Mouse (Mus musculus) forebrain, postnatal 0 days (tissue): ENCODE data around the gene Oprd1. TPM values are rescaled to one million over a fixed set of nuclear protein-coding genes. Genes with fewer than 3 reads are reported as not detected.

Experiments used
- ATAC-seq: fragments of 200-750 bp; cut with Nextera tagmentation; 2 replicates; pipeline ENCODE4 v1.8.0; 2017; ENCODE audit warnings: mild to moderate bottlenecking, moderate library complexity
- DNase-seq: peaks from one replicate; pipeline ENCODE4 v3.0.0-alpha.2; 2015
- H3K27ac ChIP-seq: fragments of 300-500 bp; sonication (generic); 2 replicates; pipeline ENCODE4 v1.5.1; 2014; ENCODE audit warnings: low read depth, mild to moderate bottlenecking, antibody characterized with exemption, low read length, moderate library complexity, mixed read lengths
- H3K27me3 ChIP-seq: fragments of 300-500 bp; sonication (generic); 2 replicates; pipeline ENCODE4 v1.6.1; 2014; ENCODE audit warnings: mild to moderate bottlenecking, low read length, mixed read lengths; ENCODE audit not compliant: insufficient read depth
- H3K36me3 ChIP-seq: fragments of 300-500 bp; sonication (generic); 2 replicates; pipeline ENCODE4 v1.6.1; 2014; ENCODE audit warnings: mild to moderate bottlenecking, moderate library complexity; ENCODE audit not compliant: insufficient read depth
- H3K4me1 ChIP-seq: fragments of 300-500 bp; sonication (generic); 2 replicates; pipeline ENCODE4 v1.6.1; 2014; ENCODE audit warnings: antibody characterized with exemption; ENCODE audit not compliant: insufficient read depth
- H3K4me2 ChIP-seq: fragments of 300-500 bp; sonication (generic); 2 replicates; pipeline ENCODE4 v1.6.1; 2014; ENCODE audit warnings: low read depth, mild to moderate bottlenecking, moderate library complexity
- H3K4me3 ChIP-seq: fragments of 300-500 bp; sonication (generic); 2 replicates; pipeline ENCODE4 v1.5.1; 2014; ENCODE audit warnings: low read depth, low read length, mixed read lengths
- H3K9ac ChIP-seq: fragments of 300-500 bp; sonication (generic); 2 replicates; pipeline ENCODE4 v1.6.1; 2014; ENCODE audit warnings: mild to moderate bottlenecking
- H3K9me3 ChIP-seq: fragments of 300-500 bp; sonication (generic); 2 replicates; pipeline ENCODE4 v1.6.1; 2016; ENCODE audit warnings: low read length
- CTCF ChIP-seq: sonication (generic); IDR thresholded peaks from 2 replicates; pipeline ENCODE4 v1.5.1; 2016; ENCODE audit warnings: antibody characterized with exemption, control low read depth, low read depth
- WGBS: fragments of 180-500 bp; shearing (Covaris S2); extraction: QIAGEN DNeasy Blood & Tissue Kit; methylation state at CpG from one replicate; pipeline ENCODE4 v1.1.7; 2014; 5-methylcytosine and 5-hydroxymethylcytosine counted together
- polyA plus RNA-seq: library from polyadenylated mRNA; unstranded; fragments of >200 nt; fragmentation: Nextera tagmentation; extraction: Ambion mirVana; gene quantifications from 2 replicates; pipeline ENCODE4 v1.2.1, GENCODE M21; 2015
- total RNA-seq: library from RNA; depleted of rRNA; stranded (reverse); fragments of >200 nt; gene quantifications from 2 replicates; pipeline ENCODE4 v1.2.3, GENCODE M21; 2014

Gene Oprd1
- total and polyA plus RNA-seq, 2 experiments from 2014 or later, result 0.53 to 1.6 TPM

DNA sequence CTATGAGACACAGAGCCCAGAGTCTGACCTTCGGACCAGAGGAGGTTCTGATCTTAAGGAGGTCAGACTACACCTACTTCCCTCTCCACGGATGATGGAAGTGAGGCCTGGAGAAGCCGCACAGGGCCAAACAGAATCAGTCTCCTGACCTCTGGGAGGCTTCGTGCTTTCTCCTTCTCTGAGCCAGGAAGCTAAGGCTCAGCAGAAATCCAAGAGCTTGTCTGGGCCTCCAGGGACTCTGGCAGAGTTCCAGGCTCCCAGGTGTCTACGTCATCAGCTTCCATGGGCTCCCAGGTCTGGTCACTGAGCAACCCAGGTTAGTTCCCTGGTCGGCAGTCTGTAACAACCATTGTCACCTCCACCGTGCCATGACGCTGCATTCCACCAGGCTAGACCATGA is 17.2 kb downstream of the Oprd1 start:
- DNase-seq (no peak), ATAC-seq (no peak)
- 87% methylated on average over 8 of the region's 8 CpGs for whole genome bisulfite sequencing
- no peaks in the 10 kb centered on the region for H3K4me1 ChIP-seq
- no peak for TF ChIP-seq CTCF
- H3K9ac ChIP-seq, result no peak overlapping the region
- no peak overlapping the region for H3K4me3 ChIP-seq
- no peak overlapping the region for H3K27ac ChIP-seq
- no peaks in the 10 kb centered on the region for H3K9me3 ChIP-seq
- no peaks in the 10 kb centered on the region for H3K36me3 ChIP-seq
- H3K4me2 ChIP-seq, result no peak overlapping the region
- no peaks in the 10 kb centered on the region for H3K27me3 ChIP-seq

GRCm38 (mm10) chr4:132123166-132123565 is 21.1 kb downstream of the Oprd1 start:
- no peaks in the 10 kb centered on the region for H3K27me3 ChIP-seq
- no peaks in the 10 kb centered on the region for H3K36me3 ChIP-seq
- no peak for TF ChIP-seq CTCF
- H3K4me2 ChIP-seq, result no peak overlapping the region
- no peak for ATAC-seq
- H3K27ac ChIP-seq, result no peak overlapping the region
- H3K9me3 ChIP-seq, result no peaks in the 10 kb centered on the region
- WGBS, result 50% methylated on average over 1 of the region's 1 CpGs
- H3K4me1 ChIP-seq, result no peaks in the 10 kb centered on the region
- no peak overlapping the region for H3K4me3 ChIP-seq
- no peak overlapping the region for H3K9ac ChIP-seq
- no peak for DNase-seq

GRCm38 (mm10) chr4:132121674-132122073 is 22.6 kb downstream of the Oprd1 start:
- H3K27me3 ChIP-seq, result no peaks in the 10 kb centered on the region
- no peaks in the 10 kb centered on the region for H3K9me3 ChIP-seq
- H3K9ac ChIP-seq, result no peak overlapping the region
- H3K4me1 ChIP-seq, result no peaks in the 10 kb centered on the region
- no peak overlapping the region for H3K4me3 ChIP-seq
- no peak overlapping the region for H3K27ac ChIP-seq
- ATAC-seq (no peak), DNase-seq (no peak)
- H3K36me3 ChIP-seq, result no peaks in the 10 kb centered on the region
- WGBS, result 82% methylated on average over 5 of the region's 5 CpGs
- no peak overlapping the region for H3K4me2 ChIP-seq
- 0 out of 2 replicates have a peak, but pooled peaks have one; percentile 18 for TF ChIP-seq CTCF

GRCm38 (mm10) chr4:132119566-132119965 is 24.7 kb downstream of the Oprd1 start:
- Histone ChIP-seq H3K27me3 (no peaks in the 10 kb centered on the region), H3K36me3 (no peaks in the 10 kb centered on the region), H3K9ac (no peak overlapping the region), H3K9me3 (no peaks in the 10 kb centered on the region), H3K4me3 (no peak overlapping the region), H3K4me1 (no peaks in the 10 kb centered on the region), H3K27ac (no peak overlapping the region), H3K4me2 (no peak overlapping the region)
- WGBS, result 60% methylated on average over 9 of the region's 9 CpGs
- DNase-seq (no peak), ATAC-seq (no peak)
- TF ChIP-seq CTCF, result no peak

DNA sequence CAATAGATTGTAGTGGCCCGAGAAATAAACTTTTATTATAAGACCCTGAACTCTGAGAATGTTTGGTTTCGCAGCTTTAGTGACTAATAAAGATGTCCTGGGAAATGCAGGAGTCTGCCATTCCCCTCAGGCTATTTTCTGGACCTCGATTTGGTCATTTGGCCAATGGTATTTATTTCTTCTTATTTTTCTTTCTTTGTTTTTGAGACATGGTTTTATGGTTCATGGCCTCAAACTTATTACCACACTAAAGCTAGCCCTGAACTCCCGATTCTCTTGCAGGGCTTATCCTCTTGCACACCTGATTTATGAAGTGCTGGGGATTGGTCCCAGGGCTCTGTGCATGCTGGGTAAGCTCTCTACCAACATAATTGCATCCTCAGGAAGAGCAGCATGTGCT is 28.0 kb downstream of the Oprd1 start:
- no peak overlapping the region for H3K4me2 ChIP-seq
- no peak for TF ChIP-seq CTCF
- H3K9me3 ChIP-seq, result no peaks in the 10 kb centered on the region
- no peaks in the 10 kb centered on the region for H3K27me3 ChIP-seq
- H3K9ac ChIP-seq, result no peak overlapping the region
- no peak for ATAC-seq
- H3K27ac ChIP-seq, result no peak overlapping the region
- H3K4me1 ChIP-seq, result no peaks in the 10 kb centered on the region
- H3K36me3 ChIP-seq, result no peaks in the 10 kb centered on the region
- WGBS, result 90% methylated on average over 4 of the region's 4 CpGs
- no peak for DNase-seq
- no peak overlapping the region for H3K4me3 ChIP-seq

DNA sequence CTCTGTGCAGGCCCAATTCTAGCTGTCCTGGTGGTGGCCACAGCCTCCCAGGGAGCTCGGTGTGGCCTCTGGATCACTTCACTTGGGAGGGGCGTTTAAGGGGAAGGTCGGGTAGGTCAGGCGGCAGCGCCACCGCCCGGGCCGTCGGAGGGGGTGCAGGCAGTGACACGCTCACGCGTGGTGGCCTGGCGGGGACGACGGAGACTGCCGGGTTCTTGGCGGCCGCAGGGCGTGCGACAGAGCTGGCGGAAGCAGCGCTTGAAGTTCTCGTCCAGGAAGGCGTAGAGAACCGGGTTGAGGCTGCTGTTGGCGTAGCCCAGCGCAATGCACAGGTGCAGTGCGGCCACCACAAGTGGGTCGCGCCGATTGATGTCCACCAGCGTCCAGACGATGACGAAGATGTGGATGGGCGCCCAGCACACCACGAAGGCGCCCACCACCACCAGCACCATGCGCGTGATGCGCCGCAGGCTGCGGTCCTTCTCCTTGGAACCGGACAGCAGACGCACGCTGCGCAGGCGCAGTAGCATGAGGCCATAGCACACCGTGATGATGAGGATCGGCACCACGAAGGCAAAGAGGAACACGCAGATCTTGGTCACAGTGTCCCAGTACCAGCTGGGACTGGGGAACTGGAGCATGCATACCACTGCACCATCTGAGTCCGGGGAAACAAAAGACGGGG is 30.7 kb downstream of the Oprd1 start:
- Histone ChIP-seq H3K9ac (peak overlapping the region; percentile 22; the same call in 1 of the 2 replicates), H3K36me3 (no peaks in the 10 kb centered on the region), H3K4me3 (peak overlapping the region; percentile 32), H3K27me3 (no peaks in the 10 kb centered on the region), H3K27ac (no peak overlapping the region), H3K9me3 (no peaks in the 10 kb centered on the region), H3K4me1 (no peaks in the 10 kb centered on the region), H3K4me2 (peak overlapping the region; percentile 50)
- TF ChIP-seq CTCF, result peak; percentile 17; the same call in 1 of the 2 replicates
- WGBS, result 51% methylated on average over 53 of the region's 53 CpGs
- DNase-seq, result peak; percentile 50
- no peak for ATAC-seq

DNA sequence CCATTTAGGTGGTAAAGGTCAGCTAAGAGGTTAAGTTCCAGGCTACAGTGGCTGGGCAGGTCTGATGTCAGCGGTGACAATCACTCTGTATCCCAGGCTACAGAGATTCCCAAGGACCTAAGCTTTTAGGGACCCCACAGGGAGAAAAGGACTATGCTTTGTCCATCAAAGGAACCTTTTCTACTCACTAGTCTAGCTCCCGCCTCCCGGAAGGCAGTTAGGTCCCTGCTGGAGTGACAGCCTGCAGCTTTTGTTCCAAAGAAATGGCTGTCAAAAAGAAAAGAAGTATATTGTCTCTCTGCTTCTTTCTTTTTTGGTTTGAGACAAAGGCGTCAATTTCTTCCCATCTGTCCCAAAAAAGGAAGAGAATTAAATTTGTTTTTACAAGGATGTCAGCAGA is 33.1 kb downstream of the Oprd1 start:
- Histone ChIP-seq H3K27me3 (no peaks in the 10 kb centered on the region), H3K4me3 (no peak overlapping the region), H3K4me1 (no peaks in the 10 kb centered on the region), H3K9me3 (no peaks in the 10 kb centered on the region), H3K9ac (no peak overlapping the region), H3K27ac (peak overlapping the region; percentile 40; the same call in 1 of the 2 replicates), H3K36me3 (no peaks in the 10 kb centered on the region), H3K4me2 (no peak overlapping the region)
- WGBS, result 19% methylated on average over 4 of the region's 4 CpGs
- DNase-seq, result peak; percentile 41
- peak; percentile 63; the same call in 1 of the 2 replicates for ATAC-seq
- TF ChIP-seq CTCF, result no peak
